Mouse (Mus musculus): Measurements from ENCODE around the gene Nop56.

DNA sequence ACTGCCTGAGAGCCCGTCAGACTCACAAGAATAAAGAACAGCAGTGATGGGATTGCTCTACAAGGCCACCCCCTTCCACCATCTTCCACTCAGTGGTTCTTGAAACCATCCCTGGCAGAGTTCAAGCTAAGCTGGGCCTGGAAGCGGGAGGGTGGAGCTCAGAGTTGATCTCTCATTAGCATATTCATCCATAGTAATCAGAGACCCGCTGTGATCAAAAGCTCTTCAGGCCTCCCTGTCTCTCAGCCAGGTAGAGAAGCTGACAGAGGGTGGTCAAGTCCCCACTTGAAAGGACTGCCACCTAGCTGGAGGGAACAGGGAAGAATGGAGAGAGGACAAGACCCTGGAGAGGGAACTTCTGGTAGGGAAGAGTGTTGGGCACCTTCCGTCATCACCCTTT, 28.8 kb downstream of the Nop56 start:
- TF ChIP-seq POLR2A (IDR thresholded peaks at IDR 0.05; ENCODE audit: extremely low read depth, insufficient read depth, low read length) (no peak), CTCF (IDR thresholded peaks at IDR 0.05; ENCODE audit: extremely low read depth, insufficient read depth, low read length) (no peak)

All from cortical plate, adult 2 months (tissue).